Mouse (Mus musculus): ENCODE results near the gene Tvp23a. TPM values are rescaled to one million over a fixed set of nuclear protein-coding genes. Genes with fewer than 3 reads are reported as not detected.

Tvp23a gene
- total and polyA plus RNA-seq, 3 experiments = 0.11 TPM; not detected in 2

- Histone ChIP-seq H3K4me3 (ENCODE audit: low read depth, low read length) (no peak overlapping the region), H3K4me1 (ENCODE audit: insufficient read depth, low read depth, low read length) (no peaks in the 10 kb centered on the region), H3K27me3 (ENCODE audit: insufficient read depth, low read length) (no peaks in the 10 kb centered on the region; the same call in 1 of the 2 replicates), H3K9me3 (replicated peaks) (no peaks in the 10 kb centered on the region), H3K36me3 (replicated peaks) (no peaks in the 10 kb centered on the region)
- DNase-seq (ENCODE audit: low spot score) = no peak
- TF ChIP-seq POLR2AphosphoS5 (IDR thresholded peaks at IDR 0.05; ENCODE audit: insufficient replicate concordance, low read depth, low read length) = no peak
- no peak for TF ChIP-seq GATA1 (IDR thresholded peaks at IDR 0.05; ENCODE audit: borderline replicate concordance, low read length)
- no peak for TF ChIP-seq TAL1 (conservative IDR thresholded peaks at IDR 0.05; ENCODE audit: low read depth, low read length)
- TF ChIP-seq GATA2 (IDR thresholded peaks at IDR 0.05; ENCODE audit: borderline replicate concordance, low read depth, low read length) = no peak
- no peak for TF ChIP-seq CTCF (IDR thresholded peaks at IDR 0.05; ENCODE audit: low read depth, low read length)
- no peak for ATAC-seq (ENCODE audit: extremely low read depth, insufficient number of reproducible peaks, low FRiP score, poor library complexity, severe bottlenecking)
These were observed 28.8 kb upstream of the Tvp23a start for GRCm38 (mm10) chr16:10475919-10476318.

DNA sequence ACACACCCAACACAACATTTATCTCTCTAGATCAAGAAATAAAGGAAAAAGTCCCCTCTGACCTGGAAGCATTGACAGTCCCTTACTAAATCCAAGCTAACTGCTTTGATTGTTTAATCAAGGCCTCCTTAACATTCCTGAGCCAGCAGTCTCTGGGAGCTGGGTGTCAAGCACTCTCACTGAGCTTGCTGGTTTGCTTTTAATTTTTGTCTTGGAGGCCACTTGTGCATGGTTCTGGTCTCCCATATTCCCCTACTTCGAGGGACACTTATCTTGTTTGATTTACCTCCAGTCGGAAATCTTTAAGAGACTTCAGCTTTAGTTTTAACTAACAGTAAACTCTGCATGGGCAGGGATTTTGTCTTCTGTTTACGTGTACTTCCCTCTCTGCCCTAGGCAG, 27.8 kb upstream of the Tvp23a start:
- Histone ChIP-seq H3K9me3 (replicated peaks) (no peaks in the 10 kb centered on the region), H3K27me3 (ENCODE audit: insufficient read depth, low read length) (no peaks in the 10 kb centered on the region; the same call in 1 of the 2 replicates), H3K4me1 (ENCODE audit: insufficient read depth, low read depth, low read length) (no peaks in the 10 kb centered on the region), H3K4me3 (ENCODE audit: low read depth, low read length) (no peak overlapping the region), H3K36me3 (replicated peaks) (no peaks in the 10 kb centered on the region)
- DNase-seq (ENCODE audit: low spot score) (no peak), ATAC-seq (ENCODE audit: extremely low read depth, insufficient number of reproducible peaks, low FRiP score, poor library complexity, severe bottlenecking) (no peak)
- TF ChIP-seq POLR2AphosphoS5 (IDR thresholded peaks at IDR 0.05; ENCODE audit: insufficient replicate concordance, low read depth, low read length) (no peak), GATA1 (IDR thresholded peaks at IDR 0.05; ENCODE audit: borderline replicate concordance, low read length) (no peak), TAL1 (conservative IDR thresholded peaks at IDR 0.05; ENCODE audit: low read depth, low read length) (no peak), CTCF (IDR thresholded peaks at IDR 0.05; ENCODE audit: low read depth, low read length) (no peak), GATA2 (IDR thresholded peaks at IDR 0.05; ENCODE audit: borderline replicate concordance, low read depth, low read length) (no peak)

DNA sequence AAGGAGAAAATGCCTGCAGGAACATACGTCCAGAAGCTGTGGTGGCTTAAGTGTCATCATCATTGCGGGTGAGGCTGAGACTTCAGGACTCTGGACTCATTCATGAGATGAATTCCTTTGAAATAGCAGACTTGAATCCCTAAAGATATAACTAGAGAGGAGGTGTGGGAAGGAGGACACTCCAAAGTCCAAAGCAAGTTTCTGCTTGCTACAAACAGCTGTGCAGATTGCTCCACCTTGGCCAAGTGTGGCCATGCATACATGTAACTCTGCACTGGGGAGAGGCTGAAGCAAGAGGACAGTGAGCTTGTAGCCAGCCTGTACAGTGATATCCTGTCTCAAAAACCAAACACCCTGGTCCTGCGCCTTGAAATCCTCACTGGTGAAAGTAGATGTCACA, 24.8 kb upstream of the Tvp23a start:
- no peak for TF ChIP-seq POLR2AphosphoS5 (IDR thresholded peaks at IDR 0.05; ENCODE audit: insufficient replicate concordance, low read depth, low read length)
- TF ChIP-seq CTCF (IDR thresholded peaks at IDR 0.05; ENCODE audit: low read depth, low read length) = no peak
- no peak for TF ChIP-seq GATA2 (IDR thresholded peaks at IDR 0.05; ENCODE audit: borderline replicate concordance, low read depth, low read length)
- TF ChIP-seq TAL1 (conservative IDR thresholded peaks at IDR 0.05; ENCODE audit: low read depth, low read length) = no peak
- no peak for TF ChIP-seq GATA1 (IDR thresholded peaks at IDR 0.05; ENCODE audit: borderline replicate concordance, low read length)
- Histone ChIP-seq H3K4me1 (ENCODE audit: insufficient read depth, low read depth, low read length) (no peaks in the 10 kb centered on the region), H3K9me3 (replicated peaks) (no peaks in the 10 kb centered on the region), H3K27me3 (ENCODE audit: insufficient read depth, low read length) (peaks cover 8% of the 10 kb centered on the region; the same call in 1 of the 2 replicates), H3K36me3 (replicated peaks) (no peaks in the 10 kb centered on the region), H3K4me3 (ENCODE audit: low read depth, low read length) (no peak overlapping the region)
- DNase-seq (ENCODE audit: low spot score) = no peak
- no peak for ATAC-seq (ENCODE audit: extremely low read depth, insufficient number of reproducible peaks, low FRiP score, poor library complexity, severe bottlenecking)

DNA sequence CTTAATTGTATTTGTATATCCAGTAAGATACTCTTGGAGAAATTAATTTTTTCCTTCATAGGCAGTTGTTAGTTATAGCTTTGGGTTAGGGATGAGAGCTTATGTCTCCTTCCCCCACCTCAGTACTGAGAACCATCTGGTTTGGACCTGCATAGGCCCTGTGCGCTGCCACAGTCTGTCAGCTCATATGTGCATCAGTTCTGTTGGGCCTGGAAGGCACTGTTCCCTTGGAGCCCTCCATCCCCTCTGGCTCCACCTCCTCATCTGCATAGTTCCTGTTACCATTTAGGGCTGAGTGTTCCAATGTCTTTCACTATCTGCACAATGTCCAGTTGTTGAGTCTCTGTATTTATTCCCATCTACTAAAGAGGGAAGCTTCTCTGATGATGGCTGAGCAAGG, 21.0 kb upstream of the Tvp23a start:
- H3K4me1 ChIP-seq (ENCODE audit: insufficient read depth, low read depth, low read length) = no peaks in the 10 kb centered on the region
- DNase-seq (ENCODE audit: low spot score) (no peak), ATAC-seq (ENCODE audit: extremely low read depth, insufficient number of reproducible peaks, low FRiP score, poor library complexity, severe bottlenecking) (no peak)
- peaks cover 12% of the 10 kb centered on the region; the same call in 1 of the 2 replicates for H3K27me3 ChIP-seq (ENCODE audit: insufficient read depth, low read length)
- no peaks in the 10 kb centered on the region for H3K36me3 ChIP-seq (replicated peaks)
- H3K9me3 ChIP-seq (replicated peaks) = no peaks in the 10 kb centered on the region
- no peak overlapping the region for H3K4me3 ChIP-seq (ENCODE audit: low read depth, low read length)
- no peak for TF ChIP-seq CTCF (IDR thresholded peaks at IDR 0.05; ENCODE audit: low read depth, low read length)
- no peak for TF ChIP-seq POLR2AphosphoS5 (IDR thresholded peaks at IDR 0.05; ENCODE audit: insufficient replicate concordance, low read depth, low read length)
- no peak for TF ChIP-seq GATA1 (IDR thresholded peaks at IDR 0.05; ENCODE audit: borderline replicate concordance, low read length)
- TF ChIP-seq GATA2 (IDR thresholded peaks at IDR 0.05; ENCODE audit: borderline replicate concordance, low read depth, low read length) = no peak
- TF ChIP-seq TAL1 (conservative IDR thresholded peaks at IDR 0.05; ENCODE audit: low read depth, low read length) = no peak

DNA sequence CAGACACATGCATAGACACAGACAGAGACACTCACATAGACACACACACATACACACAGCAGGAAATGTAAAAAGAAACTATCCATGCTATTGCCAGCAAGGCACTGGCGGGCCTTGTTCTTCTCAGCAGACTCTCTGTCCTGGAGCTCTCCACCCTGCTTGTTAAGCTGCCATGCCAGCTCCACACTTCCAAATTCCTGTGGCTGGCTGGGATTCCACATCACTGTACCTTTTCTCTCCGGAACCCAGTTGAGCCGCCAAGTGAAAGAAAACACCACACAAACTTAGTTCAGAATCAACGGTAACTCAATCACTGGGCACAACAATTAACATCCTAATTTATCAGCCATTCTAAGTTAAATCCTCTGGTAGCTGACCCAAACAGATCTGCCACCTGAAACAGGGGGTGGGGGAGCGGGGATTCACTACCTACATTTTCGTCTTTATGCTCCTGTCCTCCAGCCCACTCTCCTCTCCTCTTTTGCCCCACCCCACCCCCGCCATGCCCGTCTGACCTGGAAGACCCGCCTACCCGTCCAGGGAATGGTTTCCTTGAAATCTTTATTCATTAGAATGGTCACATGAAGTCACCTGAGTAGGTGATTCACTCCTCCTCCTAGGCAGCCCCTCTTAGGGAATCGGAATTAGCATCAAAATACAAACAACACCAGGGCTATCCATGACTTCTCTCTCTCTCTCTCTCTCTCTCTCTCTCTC, 20.4 kb upstream of the Tvp23a start:
- Histone ChIP-seq H3K4me3 (ENCODE audit: low read depth, low read length) (no peak overlapping the region), H3K36me3 (replicated peaks) (no peaks in the 10 kb centered on the region), H3K9me3 (replicated peaks) (no peaks in the 10 kb centered on the region), H3K4me1 (ENCODE audit: insufficient read depth, low read depth, low read length) (no peaks in the 10 kb centered on the region), H3K27me3 (ENCODE audit: insufficient read depth, low read length) (peaks cover 12% of the 10 kb centered on the region; the same call in 1 of the 2 replicates)
- DNase-seq (ENCODE audit: low spot score) (no peak), ATAC-seq (ENCODE audit: extremely low read depth, insufficient number of reproducible peaks, low FRiP score, poor library complexity, severe bottlenecking) (no peak)
- no peak for TF ChIP-seq CTCF (IDR thresholded peaks at IDR 0.05; ENCODE audit: low read depth, low read length)
- no peak for TF ChIP-seq POLR2AphosphoS5 (IDR thresholded peaks at IDR 0.05; ENCODE audit: insufficient replicate concordance, low read depth, low read length)
- TF ChIP-seq GATA1 (IDR thresholded peaks at IDR 0.05; ENCODE audit: borderline replicate concordance, low read length) = no peak
- no peak for TF ChIP-seq GATA2 (IDR thresholded peaks at IDR 0.05; ENCODE audit: borderline replicate concordance, low read depth, low read length)
- TF ChIP-seq TAL1 (conservative IDR thresholded peaks at IDR 0.05; ENCODE audit: low read depth, low read length) = no peak

GRCm38 (mm10) chr16:10465011-10465681, 18.0 kb upstream of the Tvp23a start:
- DNase-seq (ENCODE audit: low spot score) (no peak), ATAC-seq (ENCODE audit: extremely low read depth, insufficient number of reproducible peaks, low FRiP score, poor library complexity, severe bottlenecking) (no peak)
- H3K27me3 ChIP-seq (ENCODE audit: insufficient read depth, low read length) = peaks cover 12% of the 10 kb centered on the region; the same call in 1 of the 2 replicates
- TF ChIP-seq POLR2AphosphoS5 (IDR thresholded peaks at IDR 0.05; ENCODE audit: insufficient replicate concordance, low read depth, low read length) (no peak), GATA2 (IDR thresholded peaks at IDR 0.05; ENCODE audit: borderline replicate concordance, low read depth, low read length) (no peak), GATA1 (IDR thresholded peaks at IDR 0.05; ENCODE audit: borderline replicate concordance, low read length) (no peak), TAL1 (conservative IDR thresholded peaks at IDR 0.05; ENCODE audit: low read depth, low read length) (no peak), CTCF (IDR thresholded peaks at IDR 0.05; ENCODE audit: low read depth, low read length) (no peak)
- H3K4me3 ChIP-seq (ENCODE audit: low read depth, low read length) = no peak overlapping the region
- H3K9me3 ChIP-seq (replicated peaks) = no peaks in the 10 kb centered on the region
- H3K4me1 ChIP-seq (ENCODE audit: insufficient read depth, low read depth, low read length) = no peaks in the 10 kb centered on the region
- no peaks in the 10 kb centered on the region for H3K36me3 ChIP-seq (replicated peaks)

All from G1E (cell line).